Mouse (Mus musculus): ENCODE results near the gene Rnf126. TPM values are rescaled to one million over a fixed set of nuclear protein-coding genes. Genes with fewer than 3 reads are reported as not detected.

The Rnf126 gene
- 74.2 and 101 TPM in 2 replicates for polyA plus RNA-seq (2015; fragmentation: Nextera tagmentation; extraction: Ambion mirVana)

DNA sequence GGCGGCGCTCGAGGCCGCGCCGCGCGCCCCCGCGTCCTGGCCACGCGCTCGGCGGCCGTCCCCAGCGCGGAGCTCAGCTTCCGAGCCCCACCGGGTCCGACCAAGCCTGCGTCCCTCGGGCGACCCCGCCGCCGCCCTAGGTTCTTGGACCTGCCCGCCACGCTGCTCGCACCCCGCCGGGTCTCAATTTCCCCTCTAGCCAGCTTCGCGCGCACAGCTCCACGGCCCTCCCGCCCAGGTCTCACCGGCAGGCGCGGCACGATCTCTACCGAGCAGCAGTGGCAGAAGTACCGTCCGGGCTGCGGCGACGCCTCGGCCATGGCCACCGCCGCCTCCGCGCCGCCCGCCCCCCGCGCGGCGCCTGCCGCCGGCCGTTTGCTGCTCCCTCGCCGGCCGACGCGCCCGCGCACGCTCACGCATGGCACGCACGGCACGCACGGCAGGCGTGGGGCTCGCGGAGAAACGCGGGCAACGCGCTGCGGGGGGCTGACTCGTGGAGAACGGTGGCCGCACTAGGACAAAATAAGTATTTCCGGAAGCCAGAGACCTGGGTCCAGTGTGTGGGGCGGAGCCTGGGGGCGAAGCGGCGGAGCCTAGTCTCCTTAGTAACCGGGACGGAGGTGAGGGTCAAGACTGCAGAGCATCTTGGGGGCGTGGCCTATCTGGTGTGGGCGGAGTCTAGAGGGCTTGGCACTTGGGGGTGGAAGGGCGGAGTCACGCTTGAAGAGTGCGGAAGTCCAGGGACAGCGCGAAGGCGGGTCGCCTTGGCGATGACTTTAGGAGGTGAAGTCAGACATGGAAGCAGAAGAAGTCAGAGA, at the start of gene Rnf126:
TSS of gene Rnf126 (minus strand) at position 445 of the 818 bp plus-strand sequence.
- under 1% methylated on average over 81 of the region's 101 CpGs for WGBS
- Histone ChIP-seq H3K9me3 (ENCODE audit: control insufficient read depth, low read length) (no peaks in the 10 kb centered on the region), H3K27me3 (replicated peaks; ENCODE audit: control insufficient read depth, insufficient read depth, low read length) (no peaks in the 10 kb centered on the region), H3K4me3 (ENCODE audit: low read length) (peak within 1 kb of the TSS; percentile 99), H3K4me1 (ENCODE audit: control insufficient read depth, insufficient read depth, low read depth, low read length) (peaks cover 34% of the 10 kb centered on the region), H3K4me2 (ENCODE audit: low read length) (peak within 1 kb of the TSS; percentile 94), H3K27ac (ENCODE audit: low read depth, low read length) (peak within 1 kb of the TSS; percentile 93), H3K36me3 (ENCODE audit: control insufficient read depth, insufficient read depth, low read length) (peaks cover 8% of the 10 kb centered on the region), H3K9ac (ENCODE audit: low read depth, low read length) (peak within 1 kb of the TSS; percentile 97)
- ATAC-seq = peak; percentile 88

DNA sequence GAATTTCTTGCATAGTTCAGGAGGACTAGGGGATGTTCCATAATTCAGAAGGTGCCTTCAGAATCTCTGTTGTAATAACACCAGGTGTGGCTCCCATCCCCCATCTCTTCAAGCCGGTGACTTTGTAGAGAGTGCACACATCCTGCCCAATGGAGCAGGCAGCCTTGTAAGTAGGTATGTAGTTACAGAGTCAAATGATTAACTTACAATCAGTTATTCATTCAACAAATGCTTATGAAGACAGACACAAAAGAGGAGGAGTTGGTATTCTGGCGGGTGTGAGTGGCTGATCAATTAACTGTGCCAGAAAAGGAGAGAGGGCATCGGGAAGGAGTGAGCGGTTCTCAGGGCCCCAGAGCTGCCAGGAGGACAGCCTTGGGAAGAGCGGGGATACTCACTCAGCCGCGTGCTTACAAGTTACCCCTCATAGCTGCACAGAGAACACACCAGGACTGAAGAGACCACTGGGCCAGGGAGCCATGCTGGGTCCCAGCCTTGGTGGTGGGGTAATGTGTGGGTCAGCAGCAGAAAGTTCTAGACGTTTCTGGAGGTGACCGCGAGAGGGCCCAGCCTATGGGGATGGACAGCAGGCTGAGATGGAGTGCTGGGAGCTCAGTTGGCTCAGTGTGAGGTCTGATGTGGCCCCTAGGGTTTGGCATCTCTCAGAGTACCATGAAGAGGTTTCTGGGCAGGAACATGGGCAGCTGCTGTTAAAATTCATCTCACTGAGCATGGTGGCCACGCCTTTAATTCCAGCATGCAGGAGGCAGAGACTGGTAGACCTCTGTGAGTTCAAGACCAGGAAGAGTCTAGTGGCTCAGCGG, 49.1 kb upstream of the Rnf126 start:
- Histone ChIP-seq H3K9me3 (ENCODE audit: control insufficient read depth, low read length) (no peaks in the 10 kb centered on the region), H3K27ac (ENCODE audit: low read depth, low read length) (no peak overlapping the region), H3K4me2 (ENCODE audit: low read length) (no peak overlapping the region), H3K36me3 (ENCODE audit: control insufficient read depth, insufficient read depth, low read length) (peaks cover 46% of the 10 kb centered on the region), H3K4me1 (ENCODE audit: control insufficient read depth, insufficient read depth, low read depth, low read length) (no peaks in the 10 kb centered on the region), H3K4me3 (ENCODE audit: low read length) (no peak overlapping the region), H3K9ac (ENCODE audit: low read depth, low read length) (no peak overlapping the region), H3K27me3 (replicated peaks; ENCODE audit: control insufficient read depth, insufficient read depth, low read length) (no peaks in the 10 kb centered on the region)
- ATAC-seq = no peak
- 83% methylated on average over 12 of the region's 12 CpGs for WGBS

DNA sequence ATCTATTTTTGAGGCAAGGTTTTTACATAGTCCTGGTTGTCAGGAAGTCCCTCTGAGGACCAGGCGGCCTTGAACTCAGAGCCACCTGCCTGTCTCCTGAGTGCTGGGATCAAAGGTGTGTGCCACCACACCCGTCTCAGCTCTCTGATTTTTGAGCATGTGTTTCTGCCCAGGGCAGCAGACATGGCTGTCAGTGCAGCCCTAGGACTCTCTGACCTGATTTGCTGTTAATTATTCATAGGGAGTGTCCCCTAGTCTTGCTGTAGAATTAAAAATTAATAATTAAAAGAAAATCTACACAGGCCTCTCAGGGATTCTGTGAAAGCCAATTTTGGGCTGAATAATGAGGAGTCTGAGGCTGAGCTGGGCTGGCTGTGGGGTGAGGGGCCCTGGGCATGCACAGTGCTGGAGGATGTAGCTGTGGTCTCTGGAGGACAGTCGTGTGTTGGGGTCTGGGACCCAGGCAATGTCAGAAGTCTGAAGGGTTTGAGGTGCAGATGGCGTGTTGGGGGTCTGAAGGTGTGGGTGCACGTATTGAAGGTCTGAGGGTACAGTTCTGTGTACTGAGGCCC, 47.6 kb upstream of the Rnf126 start:
- H3K9ac ChIP-seq (ENCODE audit: low read depth, low read length) = no peak overlapping the region
- H3K4me3 ChIP-seq (ENCODE audit: low read length) = no peak overlapping the region
- ATAC-seq = no peak
- no peak overlapping the region for H3K4me2 ChIP-seq (ENCODE audit: low read length)
- 85% methylated on average over 5 of the region's 5 CpGs for WGBS
- H3K36me3 ChIP-seq (ENCODE audit: control insufficient read depth, insufficient read depth, low read length) = peaks cover 43% of the 10 kb centered on the region
- H3K4me1 ChIP-seq (ENCODE audit: control insufficient read depth, insufficient read depth, low read depth, low read length) = no peaks in the 10 kb centered on the region
- no peaks in the 10 kb centered on the region for H3K9me3 ChIP-seq (ENCODE audit: control insufficient read depth, low read length)
- no peak overlapping the region; the same call in 1 of the 2 replicates for H3K27ac ChIP-seq (ENCODE audit: low read depth, low read length)
- no peaks in the 10 kb centered on the region for H3K27me3 ChIP-seq (replicated peaks; ENCODE audit: control insufficient read depth, insufficient read depth, low read length)

DNA sequence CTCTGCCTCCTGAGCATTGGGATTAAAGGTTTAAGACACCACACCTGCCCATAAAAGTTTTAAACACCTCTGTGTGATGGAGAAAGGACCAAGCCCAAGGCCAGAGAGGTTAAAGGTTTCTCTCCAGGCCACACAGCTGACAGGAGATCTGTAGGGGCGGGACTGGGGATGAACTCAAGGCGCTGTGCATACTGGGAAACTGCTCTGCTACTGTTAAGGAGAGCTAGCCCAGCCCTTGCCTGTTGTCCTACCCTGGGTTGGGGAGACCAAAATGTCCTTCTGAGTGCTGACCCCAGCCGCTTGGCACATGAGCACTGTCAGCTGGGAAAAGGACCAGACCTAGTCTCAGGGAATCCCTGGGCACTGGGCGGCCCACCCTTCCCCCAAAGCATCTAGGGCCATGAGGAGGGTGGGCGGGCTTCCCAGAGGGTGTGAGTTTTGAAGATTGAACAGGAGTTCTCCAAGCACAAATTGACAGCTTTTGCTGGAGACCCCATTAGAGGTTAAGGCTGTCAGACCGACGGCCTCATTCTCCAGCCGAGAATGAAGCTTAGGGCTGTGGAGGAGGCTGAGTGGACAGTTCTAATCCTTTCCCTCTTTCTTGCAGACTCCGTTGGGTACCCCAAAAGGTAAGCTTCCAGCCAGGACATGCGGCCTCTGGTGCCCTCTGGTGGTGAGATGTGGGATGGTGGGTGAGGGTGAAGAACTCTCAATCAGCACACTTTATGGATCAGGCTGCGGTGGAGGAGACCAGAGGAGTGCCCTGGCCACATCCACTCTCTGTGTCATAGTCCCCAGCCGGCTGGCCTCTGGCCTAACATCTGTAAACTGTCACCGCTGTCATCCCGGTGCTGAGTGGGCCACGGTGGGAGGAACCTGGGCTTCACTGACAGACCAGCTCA, 45.2 kb upstream of the Rnf126 start:
- Histone ChIP-seq H3K9me3 (ENCODE audit: control insufficient read depth, low read length) (no peaks in the 10 kb centered on the region), H3K36me3 (ENCODE audit: control insufficient read depth, insufficient read depth, low read length) (peaks cover 51% of the 10 kb centered on the region), H3K27ac (ENCODE audit: low read depth, low read length) (no peak overlapping the region), H3K4me3 (ENCODE audit: low read length) (no peak overlapping the region), H3K4me2 (ENCODE audit: low read length) (no peak overlapping the region), H3K27me3 (replicated peaks; ENCODE audit: control insufficient read depth, insufficient read depth, low read length) (no peaks in the 10 kb centered on the region), H3K4me1 (ENCODE audit: control insufficient read depth, insufficient read depth, low read depth, low read length) (peaks cover 3% of the 10 kb centered on the region; the same call in 1 of the 2 replicates), H3K9ac (ENCODE audit: low read depth, low read length) (no peak overlapping the region)
- 33% methylated on average over 15 of the region's 15 CpGs for WGBS
- ATAC-seq = peak; percentile 49

DNA sequence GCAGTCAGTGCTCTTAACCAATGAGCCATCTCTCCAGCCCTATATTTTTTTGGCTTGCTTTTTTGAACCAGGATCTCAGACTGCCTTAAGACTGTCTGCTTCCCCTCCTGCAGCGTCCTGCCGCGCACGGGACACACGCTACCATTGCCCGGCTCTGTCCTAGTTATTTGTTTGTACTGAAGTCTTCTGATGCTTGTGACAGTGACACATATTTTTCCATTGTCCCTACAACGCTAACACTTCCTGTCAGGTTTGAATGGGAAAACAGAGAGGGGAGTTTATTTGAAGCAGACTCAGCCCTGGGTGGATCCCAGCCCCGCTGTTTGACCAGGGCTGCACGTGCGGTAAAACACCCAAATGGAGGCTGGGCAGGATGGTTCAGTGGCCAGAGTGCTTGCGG, 42.0 kb upstream of the Rnf126 start:
- H3K36me3 ChIP-seq (ENCODE audit: control insufficient read depth, insufficient read depth, low read length) = peaks cover 30% of the 10 kb centered on the region
- no peaks in the 10 kb centered on the region for H3K9me3 ChIP-seq (ENCODE audit: control insufficient read depth, low read length)
- peaks cover 11% of the 10 kb centered on the region for H3K4me1 ChIP-seq (ENCODE audit: control insufficient read depth, insufficient read depth, low read depth, low read length)
- H3K4me2 ChIP-seq (ENCODE audit: low read length) = no peak overlapping the region
- WGBS = 85% methylated on average over 11 of the region's 11 CpGs
- no peaks in the 10 kb centered on the region for H3K27me3 ChIP-seq (replicated peaks; ENCODE audit: control insufficient read depth, insufficient read depth, low read length)
- no peak overlapping the region for H3K4me3 ChIP-seq (ENCODE audit: low read length)
- ATAC-seq = no peak
- H3K9ac ChIP-seq (ENCODE audit: low read depth, low read length) = no peak overlapping the region
- no peak overlapping the region for H3K27ac ChIP-seq (ENCODE audit: low read depth, low read length)

DNA sequence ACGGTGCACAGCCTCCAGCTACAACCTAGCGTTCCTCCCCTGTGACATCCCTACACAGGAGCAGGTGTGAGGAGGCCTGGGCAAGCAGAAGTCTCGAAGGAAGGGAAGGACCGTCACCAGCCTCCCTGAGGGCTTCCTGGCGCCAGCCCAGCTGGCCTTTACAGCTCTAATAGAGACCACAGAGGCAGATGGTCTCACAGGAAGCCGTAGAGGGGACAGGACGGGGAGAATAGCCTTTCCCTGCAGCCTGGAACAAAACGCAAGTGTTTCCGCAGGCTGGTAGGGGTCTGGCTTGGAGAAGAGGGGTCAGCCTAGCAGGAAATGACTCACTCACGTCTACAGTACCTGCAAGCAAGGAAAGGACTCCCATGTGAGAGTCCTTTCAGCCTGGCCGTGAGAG, 41.1 kb upstream of the Rnf126 start:
- Histone ChIP-seq H3K9me3 (ENCODE audit: control insufficient read depth, low read length) (no peaks in the 10 kb centered on the region), H3K36me3 (ENCODE audit: control insufficient read depth, insufficient read depth, low read length) (peaks cover 30% of the 10 kb centered on the region), H3K4me2 (ENCODE audit: low read length) (no peak overlapping the region), H3K4me3 (ENCODE audit: low read length) (no peak overlapping the region), H3K4me1 (ENCODE audit: control insufficient read depth, insufficient read depth, low read depth, low read length) (peaks cover 20% of the 10 kb centered on the region), H3K9ac (ENCODE audit: low read depth, low read length) (peak overlapping the region; percentile 22; the same call in 1 of the 2 replicates), H3K27me3 (replicated peaks; ENCODE audit: control insufficient read depth, insufficient read depth, low read length) (no peaks in the 10 kb centered on the region), H3K27ac (ENCODE audit: low read depth, low read length) (peak overlapping the region; percentile 23; the same call in 1 of the 2 replicates)
- ATAC-seq = no peak
- WGBS = 32% methylated on average over 11 of the region's 11 CpGs

DNA sequence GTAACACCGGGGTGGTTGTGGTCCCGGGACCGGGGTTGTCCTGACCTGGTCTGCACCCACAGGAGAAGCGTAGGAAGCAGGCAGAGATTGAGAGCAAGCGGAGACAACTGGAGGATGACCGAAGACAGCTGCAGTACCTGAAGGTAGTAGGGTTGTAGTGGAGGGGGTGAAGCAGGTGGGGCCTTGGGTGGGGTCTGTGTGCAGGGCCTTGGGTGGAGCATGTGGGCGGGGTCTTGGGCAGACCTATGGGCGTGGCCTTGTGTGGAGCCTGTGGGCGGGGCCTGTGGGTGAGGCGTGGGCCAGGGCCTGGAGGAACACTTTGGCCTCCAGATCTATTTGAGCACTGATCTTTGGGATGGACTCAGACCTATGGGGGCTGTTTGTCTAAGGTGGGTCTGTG, 40.2 kb upstream of the Rnf126 start:
- Histone ChIP-seq H3K4me3 (ENCODE audit: low read length) (no peak overlapping the region), H3K9ac (ENCODE audit: low read depth, low read length) (no peak overlapping the region), H3K4me2 (ENCODE audit: low read length) (no peak overlapping the region), H3K27me3 (replicated peaks; ENCODE audit: control insufficient read depth, insufficient read depth, low read length) (no peaks in the 10 kb centered on the region), H3K4me1 (ENCODE audit: control insufficient read depth, insufficient read depth, low read depth, low read length) (peaks cover 29% of the 10 kb centered on the region), H3K36me3 (ENCODE audit: control insufficient read depth, insufficient read depth, low read length) (peaks cover 25% of the 10 kb centered on the region), H3K9me3 (ENCODE audit: control insufficient read depth, low read length) (no peaks in the 10 kb centered on the region), H3K27ac (ENCODE audit: low read depth, low read length) (no peak overlapping the region)
- WGBS = 85% methylated on average over 10 of the region's 10 CpGs
- ATAC-seq = no peak

DNA sequence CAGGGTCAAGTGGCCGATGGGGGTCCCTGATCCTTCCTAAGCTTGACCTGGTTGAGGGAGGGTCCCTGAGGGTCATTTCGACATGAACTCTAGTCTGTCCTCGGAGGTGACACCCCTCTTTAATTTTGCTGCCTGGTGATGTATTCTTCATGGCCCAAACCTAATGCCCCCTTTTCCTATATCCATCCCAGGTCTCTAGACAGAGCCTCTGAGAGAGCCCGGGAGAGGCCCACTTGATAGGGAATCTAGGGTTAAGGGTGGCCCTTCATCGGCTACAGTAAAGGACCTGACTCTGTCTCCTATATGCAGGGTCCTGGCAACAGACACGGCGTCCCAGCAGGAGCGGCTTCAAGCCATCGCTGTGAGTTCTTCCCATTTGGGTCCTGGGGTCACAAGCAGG, 39.6 kb upstream of the Rnf126 start:
- no peak for ATAC-seq
- Histone ChIP-seq H3K9ac (ENCODE audit: low read depth, low read length) (no peak overlapping the region), H3K9me3 (ENCODE audit: control insufficient read depth, low read length) (no peaks in the 10 kb centered on the region), H3K27ac (ENCODE audit: low read depth, low read length) (no peak overlapping the region), H3K4me3 (ENCODE audit: low read length) (no peak overlapping the region), H3K36me3 (ENCODE audit: control insufficient read depth, insufficient read depth, low read length) (peaks cover 20% of the 10 kb centered on the region), H3K4me1 (ENCODE audit: control insufficient read depth, insufficient read depth, low read depth, low read length) (peaks cover 34% of the 10 kb centered on the region), H3K27me3 (replicated peaks; ENCODE audit: control insufficient read depth, insufficient read depth, low read length) (no peaks in the 10 kb centered on the region), H3K4me2 (ENCODE audit: low read length) (no peak overlapping the region)
- WGBS = 85% methylated on average over 9 of the region's 9 CpGs

Data from hindbrain, embryonic 16.5 days (tissue).